ENCODE assay signal across 38 mouse cellular contexts in genomic region chr4:34852051-34852450, GRCm38 (mm10). TPM values are rescaled to one million over a fixed set of nuclear protein-coding genes. Genes with fewer than 3 reads are reported as not detected.
DNase-seq lines count a peak whose midpoint lies in the region; ATAC-seq and TF ChIP-seq lines count a peak whose summit lies in the region.
"Had no signal": no experiment of that assay in that cellular context is flagged by ENCODE, and none has a peak within 500 bp of the region (broad histone marks: within the 10 kb centered on the region; RNA-seq: fewer than 3 reads in every experiment).

No protein-coding gene starts in this region.

- peak; percentile 26 to 28 for DNase-seq in cerebellum, adult 18-20 months
- no peak for DNase-seq in cerebellum, adult 11 months
- peak; percentile 8 to 16 for DNase-seq in heart, adult 9 months (ENCODE audit: low spot score in 2 of 2)
- no peak for DNase-seq in heart, adult 2 months
- peak; percentile 26 for DNase-seq in kidney, adult 9 months
- DNase-seq in ovary, postnatal 36 days (ENCODE audit: low spot score) = no peak
- DNase-seq: adrenal gland, adult 8-10 months; heart, postnatal 36 days; layer of hippocampus, adult 9-11 months; liver, embryonic 13.5 days; lung, adult 18-20 months; lung, postnatal 4 days; retina, postnatal 1 day; right cerebral cortex, postnatal 14 days had no signal

- no peak for TF ChIP-seq CTCF in heart, adult 2 months (IDR thresholded peaks at IDR 0.05)
- TF ChIP-seq CTCF in intestine, postnatal 0 days (IDR thresholded peaks at IDR 0.05; ENCODE audit: low read depth) = no peak

- intact Hi-C loops in heart, adult 2 months (cut with DNase I) = no loop called here

- TF ChIP-seq EP300 in heart, adult 2 months (IDR thresholded peaks at IDR 0.05; ENCODE audit: insufficient read depth, low read depth, low read length) = no peak

- WGBS in heart, adult 2 months = 48% methylated on average over 7 of the region's 7 CpGs
- 91% methylated on average over 7 of the region's 7 CpGs for WGBS in kidney, embryonic 16.5 days
- WGBS in intestine, postnatal 0 days = 90% methylated on average over 7 of the region's 7 CpGs

- no peak overlapping the region for H3K4me2 ChIP-seq in kidney, embryonic 16.5 days (replicated peaks; ENCODE audit: low read depth, low read length)
- no peak overlapping the region for H3K4me2 ChIP-seq in intestine, postnatal 0 days (replicated peaks; ENCODE audit: low read depth)
- H3K4me2 ChIP-seq: heart, embryonic 15.5 days; hindbrain, embryonic 12.5 days; intestine, embryonic 15.5 days; limb, embryonic 15.5 days; liver, embryonic 13.5 days; midbrain, embryonic 12.5 days; stomach, embryonic 15.5 days had no signal

- no peaks in the 10 kb centered on the region for H3K4me1 ChIP-seq in heart, adult 2 months (ENCODE audit: control insufficient read depth, insufficient read depth, low read length)
- no peaks in the 10 kb centered on the region for H3K4me1 ChIP-seq in kidney, embryonic 16.5 days (ENCODE audit: insufficient read depth, low read length)
- H3K4me1 ChIP-seq in intestine, postnatal 0 days (replicated peaks; ENCODE audit: control insufficient read depth, insufficient read depth, low read length) = no peaks in the 10 kb centered on the region
- H3K4me1 ChIP-seq: heart, embryonic 15.5 days; intestine, embryonic 15.5 days; limb, embryonic 10.5 days; limb, embryonic 15.5 days; stomach, embryonic 15.5 days had no signal

- H3K27me3 ChIP-seq in heart, adult 2 months (ENCODE audit: control insufficient read depth, insufficient read depth, low read length) = no peaks in the 10 kb centered on the region
- H3K27me3 ChIP-seq in kidney, embryonic 16.5 days (ENCODE audit: insufficient read depth, low read length) = no peaks in the 10 kb centered on the region
- H3K27me3 ChIP-seq in intestine, postnatal 0 days (replicated peaks; ENCODE audit: control insufficient read depth, insufficient read depth, low read length) = no peaks in the 10 kb centered on the region
- H3K27me3 ChIP-seq: heart, embryonic 15.5 days; hindbrain, embryonic 12.5 days; intestine, embryonic 15.5 days; limb, embryonic 15.5 days; liver, embryonic 13.5 days; megakaryocyte, embryonic 14.5 days; midbrain, embryonic 12.5 days; stomach, embryonic 15.5 days had no signal

- H3K79me2 ChIP-seq in heart, adult 2 months (replicated peaks; ENCODE audit: control insufficient read depth, insufficient read depth, low read length) = peaks cover 2% of the 10 kb centered on the region

- H3K9ac ChIP-seq in heart, adult 2 months (ENCODE audit: low read depth, low read length) = no peak overlapping the region
- H3K9ac ChIP-seq in kidney, embryonic 16.5 days (replicated peaks; ENCODE audit: low read length) = no peak overlapping the region
- H3K9ac ChIP-seq in intestine, postnatal 0 days (ENCODE audit: low read depth, low read length) = no peak overlapping the region
- H3K9ac ChIP-seq: heart, embryonic 15.5 days; hindbrain, embryonic 12.5 days; intestine, embryonic 15.5 days; limb, embryonic 15.5 days; liver, embryonic 13.5 days; midbrain, embryonic 12.5 days; stomach, embryonic 15.5 days had no signal

- ATAC-seq in kidney, embryonic 16.5 days (ENCODE audit: low FRiP score, low TSS enrichment) = no peak
- ATAC-seq in intestine, postnatal 0 days = no peak
- ATAC-seq: forebrain, embryonic 16.5 days; hindbrain, postnatal 0 days; intestine, embryonic 15.5 days; lung, postnatal 0 days had no signal

- H3K4me3 ChIP-seq in heart, adult 2 months = no peak overlapping the region
- H3K4me3 ChIP-seq in kidney, embryonic 16.5 days (ENCODE audit: low read length) = no peak overlapping the region
- H3K4me3 ChIP-seq in intestine, postnatal 0 days (ENCODE audit: low read depth, low read length) = no peak overlapping the region
- H3K4me3 ChIP-seq: erythroblast, embryonic 14.5 days; heart, embryonic 15.5 days; hindbrain, embryonic 12.5 days; intestine, embryonic 15.5 days; limb, embryonic 10.5 days; limb, embryonic 15.5 days; liver, embryonic 13.5 days; megakaryocyte, embryonic 14.5 days; midbrain, embryonic 12.5 days; stomach, embryonic 15.5 days had no signal

- no peak overlapping the region for H3K27ac ChIP-seq in heart, adult 2 months
- no peak overlapping the region for H3K27ac ChIP-seq in kidney, embryonic 16.5 days (ENCODE audit: low read length)
- no peak overlapping the region for H3K27ac ChIP-seq in intestine, postnatal 0 days (ENCODE audit: low read depth, low read length)
- H3K27ac ChIP-seq: heart, embryonic 15.5 days; hindbrain, embryonic 12.5 days; hindbrain, postnatal 0 days; intestine, embryonic 15.5 days; limb, embryonic 10.5 days; limb, embryonic 15.5 days; liver, embryonic 13.5 days; midbrain, embryonic 12.5 days; stomach, embryonic 15.5 days had no signal

- H3K36me3 ChIP-seq in heart, adult 2 months (ENCODE audit: control insufficient read depth, insufficient read depth, low read length) = no peaks in the 10 kb centered on the region
- peaks cover 27% of the 10 kb centered on the region for H3K36me3 ChIP-seq in kidney, embryonic 16.5 days (ENCODE audit: insufficient read depth, low read length)
- H3K36me3 ChIP-seq in intestine, postnatal 0 days (ENCODE audit: control insufficient read depth, insufficient read depth) = no peaks in the 10 kb centered on the region; the same call in 1 of the 2 replicates

- no peak for TF ChIP-seq POLR2A in heart, adult 2 months (IDR thresholded peaks at IDR 0.05; ENCODE audit: insufficient read depth, low read depth, low read length)

- H3K9me3 ChIP-seq in kidney, embryonic 16.5 days (ENCODE audit: low read length) = peaks cover 12% of the 10 kb centered on the region
- no peaks in the 10 kb centered on the region for H3K9me3 ChIP-seq in intestine, postnatal 0 days (ENCODE audit: control insufficient read depth)
- H3K9me3 ChIP-seq: G1E; heart, embryonic 15.5 days; hindbrain, embryonic 12.5 days; intestine, embryonic 15.5 days; limb, embryonic 10.5 days; limb, embryonic 15.5 days; liver, embryonic 13.5 days; midbrain, embryonic 12.5 days; stomach, embryonic 15.5 days had no signal

RNA-seq across cellular contexts. Expression of gene Zfp292, which starts 30.7 kb away (rescaled TPM):
- total RNA-seq in heart, adult 2 months (2021) = 10 to 100 TPM; 14.0 to 15.7 TPM
- polyA plus RNA-seq in heart, adult 2 months (2012; rRNA removed) = 1.7 and 3.9 TPM in 2 replicates
- 17.0 and 19.3 TPM in 2 replicates for polyA plus RNA-seq in kidney, embryonic 16.5 days (2015; fragmentation: Nextera tagmentation; extraction: Ambion mirVana)
- polyA plus RNA-seq in intestine, postnatal 0 days (2015; fragmentation: Nextera tagmentation; extraction: Ambion mirVana) = 8.0 and 8.7 TPM in 2 replicates

RNA-seq across cellular contexts. Expression of gene Cga, which starts 41.5 kb away (rescaled TPM):
- total RNA-seq in heart, adult 2 months (2021) = not detected
- polyA plus RNA-seq in heart, adult 2 months (2012; rRNA removed) = not detected in 2 replicates
- not detected in 2 replicates for polyA plus RNA-seq in kidney, embryonic 16.5 days (2015; fragmentation: Nextera tagmentation; extraction: Ambion mirVana)
- polyA plus RNA-seq in intestine, postnatal 0 days (2015; fragmentation: Nextera tagmentation; extraction: Ambion mirVana) = not detected in 2 replicates
- total RNA-seq: adrenal gland, adult 8-10 months; adrenal gland, postnatal 4 days; G1E; gastrocnemius, adult 8-10 months; heart, postnatal 36 days; hindbrain, postnatal 0 days; left cerebral cortex, postnatal 10 days had no signal
- polyA plus RNA-seq: cerebellum, adult 2 months; cortical plate, adult 2 months; erythroblast, embryonic 14.5 days; forebrain, embryonic 11.5 days; forebrain, embryonic 16.5 days; G1E; gonadal fat pad, adult 2 months; heart, embryonic 15.5 days; hindbrain, postnatal 0 days; intestine, embryonic 15.5 days; limb, embryonic 10.5 days; limb, embryonic 15.5 days; lung, postnatal 0 days; midbrain, embryonic 12.5 days; neural tube, embryonic 14.5 days; stomach, embryonic 15.5 days; urinary bladder, adult 2 months had no signal

Comparison
In these comparisons a context has a peak if more than half of its experiments do, and no peak if none do; other contexts are left out.
1. DNase-seq: peak in cerebellum, adult 18-20 months (2 of 2), heart, adult 9 months (2 of 2) and kidney, adult 9 months (single experiment); none in cerebellum, adult 11 months (single experiment), heart, adult 2 months (0 of 2) and ovary, postnatal 36 days (single experiment).